Mouse (Mus musculus) forebrain, embryonic 11.5 days (tissue): ENCODE measurements around the gene Wipf3. TPM values are rescaled to one million over a fixed set of nuclear protein-coding genes. Genes with fewer than 3 reads are reported as not detected.

Experiments used
- ATAC-seq: fragments of 200-750 bp; cut with Nextera tagmentation; replicated peaks from 2 replicates; pipeline ENCODE4 v1.8.0; 2017; ENCODE audit warnings: moderate TSS enrichment; ENCODE audit not compliant: low FRiP score
- DNase-seq: peaks from one replicate; pipeline ENCODE4 v3.0.0-alpha.2; 2017; ENCODE audit warnings: low spot score
- H3K27ac ChIP-seq: fragments of 300-500 bp; sonication (generic); 2 replicates; pipeline ENCODE4 v1.5.1; 2014; ENCODE audit warnings: low read depth, low read length
- H3K27me3 ChIP-seq: fragments of 300-500 bp; sonication (generic); 2 replicates; pipeline ENCODE4 v1.6.1; 2014; ENCODE audit warnings: mild to moderate bottlenecking, low read length, mixed read lengths; ENCODE audit not compliant: control insufficient read depth, insufficient read depth
- H3K36me3 ChIP-seq: fragments of 300-500 bp; sonication (generic); 2 replicates; pipeline ENCODE4 v1.6.1; 2014; ENCODE audit warnings: mild to moderate bottlenecking, low read length, moderate library complexity, mixed read lengths; ENCODE audit not compliant: control insufficient read depth, insufficient read depth
- H3K4me1 ChIP-seq: fragments of 300-500 bp; sonication (generic); replicated peaks from 2 replicates; pipeline ENCODE4 v1.6.1; 2014; ENCODE audit warnings: low read length, mixed read lengths; ENCODE audit not compliant: control insufficient read depth, insufficient read depth
- H3K4me2 ChIP-seq: fragments of 300-500 bp; sonication (generic); 2 replicates; pipeline ENCODE4 v1.6.1; 2014; ENCODE audit warnings: low read depth, mild to moderate bottlenecking, low read length, moderate library complexity, mixed read lengths; ENCODE audit not compliant: severe bottlenecking
- H3K4me3 ChIP-seq: fragments of 300-500 bp; sonication (generic); 2 replicates; pipeline ENCODE4 v1.5.1; 2014; ENCODE audit warnings: low read depth, low read length
- H3K9ac ChIP-seq: fragments of 300-500 bp; sonication (generic); 2 replicates; pipeline ENCODE4 v1.6.1; 2014; ENCODE audit warnings: low read length
- H3K9me3 ChIP-seq: fragments of 300-500 bp; sonication (generic); 2 replicates; pipeline ENCODE4 v1.6.1; 2016; ENCODE audit warnings: low read length, mixed read lengths; ENCODE audit not compliant: control insufficient read depth
- whole genome bisulfite sequencing: fragments of 180-500 bp; shearing (Covaris S2); extraction: QIAGEN DNeasy Blood & Tissue Kit; methylation state at CpG from one replicate; pipeline ENCODE4 v1.1.7; 2014; 5-methylcytosine and 5-hydroxymethylcytosine counted together
- polyA plus RNA-seq: library from polyadenylated mRNA; unstranded; fragments of >200 nt; fragmentation: Nextera tagmentation; extraction: Ambion mirVana; gene quantifications from 2 replicates; pipeline ENCODE4 v1.2.1, GENCODE M21; 2014

The Wipf3 gene
- polyA plus RNA-seq, 1 experiment from 2014 or later = 0.96 TPM

DNA sequence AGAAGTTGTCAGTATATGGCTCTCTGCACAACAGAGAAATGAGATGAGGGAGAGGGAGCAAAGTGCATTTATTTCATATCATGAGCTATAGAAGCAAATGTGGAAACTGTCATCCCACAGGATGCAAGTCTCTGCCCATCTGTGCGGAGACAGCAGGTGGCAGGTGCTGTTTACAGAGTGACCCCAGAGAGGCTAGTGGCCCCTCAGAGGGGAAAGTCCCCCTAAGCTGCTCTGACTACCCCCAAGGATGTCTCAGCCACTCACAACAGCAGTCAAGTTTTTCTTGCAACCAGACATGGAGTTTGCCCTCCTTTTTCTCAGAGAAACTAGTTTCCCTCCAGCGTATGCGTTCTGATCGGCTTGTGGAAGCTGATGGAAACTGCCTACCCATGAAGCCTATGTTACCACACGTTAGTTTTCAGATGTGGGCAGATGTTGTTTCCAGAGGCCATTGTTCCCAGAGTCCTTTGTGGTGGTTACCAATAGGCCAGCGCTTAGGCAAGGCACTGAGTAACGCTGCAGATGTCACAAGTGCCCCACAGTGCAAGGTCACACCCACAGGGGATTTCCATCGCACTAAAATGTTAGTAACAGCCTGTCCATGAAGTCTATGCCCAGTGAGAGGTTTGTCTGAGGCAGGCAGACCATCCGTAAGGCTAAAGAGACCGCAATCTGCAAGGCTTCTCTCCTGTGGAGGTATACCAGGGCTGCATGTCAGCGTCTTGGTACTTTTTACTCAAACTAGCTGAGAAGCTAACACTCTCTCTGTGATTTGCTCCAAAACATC is 65.4 kb downstream of the Wipf3 start:
- Histone ChIP-seq H3K4me3 (no peak overlapping the region), H3K27ac (no peak overlapping the region)
- WGBS = 65% methylated on average over 11 of the region's 11 CpGs

DNA sequence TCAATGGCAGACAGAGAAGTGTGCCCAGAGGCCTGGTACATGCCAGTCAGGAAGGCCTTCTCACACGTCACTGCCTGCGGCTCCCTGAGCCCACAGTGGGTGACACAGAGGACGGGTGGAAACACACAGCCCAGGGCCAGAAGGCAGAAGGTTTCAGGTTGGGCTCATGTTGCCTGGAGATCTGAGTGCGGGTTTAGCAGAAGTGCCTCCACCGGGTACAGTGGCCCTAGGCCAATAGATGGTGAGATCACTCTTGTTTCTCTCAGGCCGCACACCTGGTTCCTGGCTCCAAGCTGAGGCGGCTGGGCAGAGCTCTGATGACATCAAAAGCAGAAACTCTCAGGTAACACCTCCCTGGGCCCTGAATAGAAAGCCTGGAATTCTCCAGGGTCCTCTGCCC is 66.8 kb downstream of the Wipf3 start:
- WGBS = 90% methylated on average over 7 of the region's 7 CpGs
- no peaks in the 10 kb centered on the region for H3K36me3 ChIP-seq
- no peaks in the 10 kb centered on the region for H3K27me3 ChIP-seq
- H3K4me2 ChIP-seq = no peak overlapping the region
- no peak for ATAC-seq
- H3K4me3 ChIP-seq = no peak overlapping the region
- no peaks in the 10 kb centered on the region for H3K9me3 ChIP-seq
- no peak overlapping the region for H3K9ac ChIP-seq
- no peaks in the 10 kb centered on the region; the same call in 1 of the 2 replicates for H3K4me1 ChIP-seq
- H3K27ac ChIP-seq = no peak overlapping the region
- no peak for DNase-seq

More for the DNA sequence above, 65.4 kb downstream of the Wipf3 start:
- Histone ChIP-seq H3K9ac (no peak overlapping the region), H3K36me3 (no peaks in the 10 kb centered on the region), H3K9me3 (no peaks in the 10 kb centered on the region), H3K4me1 (no peaks in the 10 kb centered on the region; the same call in 1 of the 2 replicates), H3K4me2 (no peak overlapping the region), H3K27me3 (no peaks in the 10 kb centered on the region)
- DNase-seq (no peak), ATAC-seq (no peak)

DNA sequence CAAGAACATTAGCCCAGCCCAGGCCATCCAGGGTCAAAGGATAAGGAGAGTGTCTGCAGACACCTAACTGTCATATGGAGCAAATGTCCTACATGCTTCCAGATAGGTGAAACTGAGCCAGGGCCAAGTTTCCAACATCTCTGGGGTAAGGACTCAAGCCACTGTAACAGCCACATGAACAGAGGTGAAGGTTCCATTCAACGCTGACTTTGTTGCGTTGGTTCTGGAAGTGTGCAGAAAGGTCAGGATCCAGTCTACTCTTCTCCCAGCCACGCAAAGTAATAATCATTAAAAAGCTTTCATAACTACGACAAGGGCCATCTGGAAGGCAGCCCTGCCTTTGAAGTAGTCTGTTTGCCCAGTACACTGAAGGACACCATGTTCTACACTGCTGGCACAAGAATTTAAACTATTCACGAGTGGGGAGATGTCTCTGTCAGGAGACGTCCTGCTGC is 73.3 kb downstream of the Wipf3 start:
- 91% methylated on average over 6 of the region's 6 CpGs for WGBS
- Histone ChIP-seq H3K4me2 (no peak overlapping the region), H3K4me3 (no peak overlapping the region), H3K9ac (no peak overlapping the region), H3K4me1 (no peaks in the 10 kb centered on the region; the same call in 1 of the 2 replicates), H3K27ac (no peak overlapping the region), H3K27me3 (no peaks in the 10 kb centered on the region), H3K9me3 (no peaks in the 10 kb centered on the region), H3K36me3 (peaks cover 2% of the 10 kb centered on the region; the same call in 1 of the 2 replicates)
- ATAC-seq (no peak), DNase-seq (no peak)

DNA sequence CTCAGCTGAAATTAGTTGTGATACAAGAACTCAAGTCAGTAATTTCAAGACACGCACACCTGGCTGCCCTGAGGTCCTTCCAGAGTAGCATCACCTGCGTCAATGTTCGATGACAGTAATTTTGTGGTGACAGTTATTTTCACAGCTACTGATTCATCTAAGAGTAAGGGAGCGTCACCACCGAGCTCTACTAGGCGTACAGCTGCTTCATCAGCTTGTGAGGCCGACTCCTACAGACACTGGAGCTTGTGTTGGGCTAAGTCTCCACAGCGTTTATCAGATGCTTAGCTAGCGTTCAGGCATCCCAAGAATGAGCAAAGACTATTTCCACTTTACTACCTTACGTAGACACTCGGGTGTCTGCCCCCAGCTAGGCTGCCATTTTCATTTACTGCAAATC is 76.9 kb downstream of the Wipf3 start:
- peaks cover 2% of the 10 kb centered on the region; the same call in 1 of the 2 replicates for H3K36me3 ChIP-seq

DNA sequence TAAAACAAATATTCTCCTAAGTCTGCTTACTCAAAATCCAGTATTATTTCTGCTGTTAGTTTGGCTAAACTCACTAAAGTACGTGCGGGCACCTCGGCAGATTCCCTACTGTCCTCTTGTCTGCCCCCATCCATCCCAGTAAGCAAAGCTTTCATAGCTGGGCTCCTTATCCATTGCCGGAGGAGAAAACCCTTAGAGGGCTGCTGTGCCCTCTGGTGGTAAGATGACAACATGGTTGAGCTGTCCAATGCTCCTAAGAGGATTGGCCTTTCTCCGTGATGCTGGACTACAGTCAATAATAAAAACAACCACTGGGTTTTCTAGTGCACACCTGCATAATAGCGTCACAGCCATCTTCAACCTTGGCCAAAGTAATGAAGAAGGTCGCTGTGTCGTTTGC is 77.6 kb downstream of the Wipf3 start:
- 44% methylated on average over 8 of the region's 8 CpGs for WGBS
- H3K9ac ChIP-seq = no peak overlapping the region

More for the DNA sequence above, 76.9 kb downstream of the Wipf3 start:
- Histone ChIP-seq H3K4me3 (no peak overlapping the region), H3K9me3 (no peaks in the 10 kb centered on the region), H3K27me3 (no peaks in the 10 kb centered on the region), H3K27ac (no peak overlapping the region), H3K9ac (no peak overlapping the region), H3K4me1 (peaks cover 19% of the 10 kb centered on the region; the same call in 1 of the 2 replicates), H3K4me2 (no peak overlapping the region)
- DNase-seq (no peak), ATAC-seq (no peak)
- WGBS = 90% methylated on average over 11 of the region's 11 CpGs

DNA sequence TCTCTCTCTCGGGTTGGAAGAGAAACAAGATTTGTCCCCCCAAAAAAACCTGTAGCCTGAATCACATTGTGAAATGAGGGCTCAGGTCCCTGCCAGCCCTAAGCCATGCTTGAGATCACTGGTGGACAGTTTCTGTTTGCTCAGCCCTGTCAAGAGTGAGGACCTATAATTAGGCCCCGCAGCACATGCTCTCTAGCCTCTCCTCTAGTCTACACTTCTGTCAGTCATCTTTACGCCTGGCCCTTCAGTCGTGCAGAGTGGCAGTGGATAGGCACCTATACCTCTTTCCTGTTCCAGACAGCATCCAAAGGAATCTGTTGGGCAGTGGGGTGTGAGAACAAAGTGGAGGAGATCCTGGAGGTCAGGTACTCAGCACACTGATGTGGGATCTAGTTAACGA is 78.4 kb downstream of the Wipf3 start:
- no peak overlapping the region for H3K9ac ChIP-seq
- no peak overlapping the region for H3K4me3 ChIP-seq
- peaks cover 2% of the 10 kb centered on the region; the same call in 1 of the 2 replicates for H3K36me3 ChIP-seq
- H3K4me1 ChIP-seq = peaks cover 19% of the 10 kb centered on the region; the same call in 1 of the 2 replicates
- H3K9me3 ChIP-seq = no peaks in the 10 kb centered on the region
- H3K4me2 ChIP-seq = no peak overlapping the region
- peak overlapping the region; percentile 31; the same call in 1 of the 2 replicates for H3K27ac ChIP-seq
- DNase-seq (no peak), ATAC-seq (peak; percentile 17; the same call in 1 of the 2 replicates)
- 54% methylated on average over 5 of the region's 5 CpGs for WGBS
- H3K27me3 ChIP-seq = no peaks in the 10 kb centered on the region

More for the DNA sequence above, 77.6 kb downstream of the Wipf3 start:
- ATAC-seq (no peak), DNase-seq (peak; percentile 67)
- H3K27me3 ChIP-seq = no peaks in the 10 kb centered on the region
- no peak overlapping the region for H3K4me2 ChIP-seq
- H3K9me3 ChIP-seq = no peaks in the 10 kb centered on the region
- H3K36me3 ChIP-seq = peaks cover 2% of the 10 kb centered on the region; the same call in 1 of the 2 replicates
- H3K4me1 ChIP-seq = peaks cover 19% of the 10 kb centered on the region; the same call in 1 of the 2 replicates
- no peak overlapping the region for H3K27ac ChIP-seq
- H3K4me3 ChIP-seq = no peak overlapping the region

DNA sequence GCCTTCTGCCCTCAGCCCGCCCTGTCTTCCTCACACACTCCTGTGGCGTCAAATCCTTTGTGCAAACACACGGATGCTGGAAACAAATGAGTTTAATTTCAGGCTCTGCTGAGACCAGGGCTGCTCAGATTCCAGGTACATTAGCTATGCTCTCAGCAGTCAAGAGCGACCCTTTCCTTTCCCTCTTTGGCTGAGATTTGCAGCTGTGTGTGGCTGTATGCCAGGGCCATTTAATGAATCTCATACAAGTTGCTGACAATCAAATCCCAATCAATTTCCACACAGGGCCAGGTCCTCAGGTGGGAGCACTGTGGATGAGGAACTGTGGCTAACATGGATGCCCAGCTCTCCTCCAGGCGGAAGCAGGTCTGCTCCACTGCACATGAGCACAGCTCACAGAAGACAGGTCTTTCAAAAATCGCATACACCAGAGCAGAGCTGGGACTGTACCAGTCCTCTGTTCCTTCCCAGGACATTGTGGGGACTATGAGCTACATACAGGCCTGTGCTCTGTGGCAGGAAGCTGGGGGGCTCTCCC is 78.9 kb downstream of the Wipf3 start:
- H3K4me2 ChIP-seq = no peak overlapping the region

DNA sequence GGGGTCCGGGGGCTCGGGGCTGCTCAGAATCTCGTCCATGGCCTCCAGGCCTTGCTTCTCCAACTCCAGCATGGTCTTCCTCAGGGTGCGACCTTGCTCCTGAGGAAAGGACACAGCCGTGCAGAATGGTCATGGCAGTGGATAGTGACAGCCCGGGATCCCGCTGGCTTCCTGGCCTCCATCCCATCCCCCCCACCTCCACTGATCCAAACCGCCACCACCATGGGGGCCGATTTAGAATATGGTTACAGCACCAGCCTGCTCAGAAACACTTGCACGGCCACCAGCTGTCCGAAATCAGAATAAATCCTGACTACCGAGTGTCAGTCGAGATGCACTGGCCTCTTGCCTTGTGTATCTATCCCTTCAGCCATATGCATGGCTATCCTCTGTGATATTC is 79.9 kb downstream of the Wipf3 start:
- 86% methylated on average over 13 of the region's 13 CpGs for WGBS
- ATAC-seq = no peak

More for the DNA sequence above, 78.9 kb downstream of the Wipf3 start:
- Histone ChIP-seq H3K9me3 (no peaks in the 10 kb centered on the region), H3K36me3 (peaks cover 2% of the 10 kb centered on the region; the same call in 1 of the 2 replicates), H3K4me1 (peaks cover 19% of the 10 kb centered on the region; the same call in 1 of the 2 replicates), H3K27me3 (no peaks in the 10 kb centered on the region), H3K4me3 (no peak overlapping the region), H3K27ac (peak overlapping the region; percentile 31; the same call in 1 of the 2 replicates), H3K9ac (peak overlapping the region; percentile 37)
- DNase-seq (no peak), ATAC-seq (peak; percentile 63)
- WGBS = 41% methylated on average over 6 of the region's 6 CpGs

More for the DNA sequence above, 79.9 kb downstream of the Wipf3 start:
- no peak overlapping the region for H3K27ac ChIP-seq
- no peak for DNase-seq
- peaks cover 2% of the 10 kb centered on the region; the same call in 1 of the 2 replicates for H3K36me3 ChIP-seq
- H3K27me3 ChIP-seq = no peaks in the 10 kb centered on the region
- no peak overlapping the region for H3K4me3 ChIP-seq
- H3K9ac ChIP-seq = no peak overlapping the region
- peaks cover 19% of the 10 kb centered on the region; the same call in 1 of the 2 replicates for H3K4me1 ChIP-seq
- H3K4me2 ChIP-seq = no peak overlapping the region
- no peaks in the 10 kb centered on the region for H3K9me3 ChIP-seq
